Mouse (Mus musculus) bone marrow, adult 2 months (tissue): ENCODE measurements around the gene Col5a3.

Experiments
- CTCF ChIP-seq: fragments of 200-500 bp; IDR thresholded peaks from 2 replicates; pipeline ENCODE4 v1.5.1; 2011; ENCODE audit warnings: low read length, control low read depth; ENCODE audit not compliant: control insufficient read depth, insufficient read depth
- POLR2A ChIP-seq: fragments of 200-500 bp; IDR thresholded peaks from 2 replicates; pipeline ENCODE4 v1.6.1; 2011; ENCODE audit warnings: low read depth, mild to moderate bottlenecking, control low read depth, low read length, borderline replicate concordance; ENCODE audit not compliant: control insufficient read depth

GRCm38 (mm10) chr9:20804266-20805158, 10.4 kb downstream of the Col5a3 start:
- TF ChIP-seq CTCF = peak; percentile 84
- TF ChIP-seq POLR2A = no peak
